Mouse (Mus musculus) adrenal gland, adult 2 months (tissue): Measurements from ENCODE around the gene Abcf1. TPM values are rescaled to one million over a fixed set of nuclear protein-coding genes. Genes with fewer than 3 reads are reported as not detected.

Experiments
- DNase-seq: peaks from one replicate; pipeline ENCODE4 v3.0.0; 2021
- microRNA-seq, 2 experiments: library from miRNA; unstranded; fragments of <30 nt; microRNA quantifications; one replicate each; pipeline ENCODE4 v1.2.0; 2021
- polyA plus RNA-seq: library from polyadenylated mRNA; depleted of rRNA; stranded (reverse); fragments of >200 nt; gene quantifications from 2 replicates; pipeline ENCODE4 v1.2.3, GENCODE M21; 2012; rRNA removed
- total RNA-seq, 2 experiments: library from RNA; stranded (reverse); gene quantifications; 2 replicates each; pipeline ENCODE4 v1.2.3; 2021

Abcf1 gene
- total and polyA plus RNA-seq, 3 experiments = 78.9 to 86.8 (median 83.5) TPM

DNA sequence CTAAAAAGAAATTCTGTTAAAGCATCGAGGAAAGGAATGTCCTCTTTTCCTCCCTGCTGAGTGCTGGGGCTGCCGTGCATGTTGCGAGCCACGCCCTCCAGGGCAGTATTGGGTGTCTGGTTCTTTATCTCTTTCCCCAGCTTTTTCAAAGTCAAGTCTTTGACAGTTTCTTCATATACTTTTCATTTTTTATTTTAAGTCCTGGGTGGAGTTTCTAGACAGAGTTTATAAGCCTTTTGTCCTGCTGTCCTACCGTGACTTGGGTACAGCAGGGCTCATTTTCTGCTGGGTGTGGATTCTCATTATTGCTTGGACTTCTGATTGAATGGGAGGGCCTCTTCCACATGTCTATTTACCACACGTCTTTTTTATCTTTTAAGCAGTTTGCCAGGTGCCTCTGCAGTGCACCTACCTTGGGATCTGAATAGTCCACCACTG is 49.7 kb downstream of the Abcf1 start:
- DNase-seq = no peak

- DNase-seq = peak; percentile 96
Observed at GRCm38 (mm10) chr17:35919060-35919715, 50.4 kb downstream of the Abcf1 start.

GRCm38 (mm10) chr17:35918276-35919059 is 51.1 kb downstream of the Abcf1 start:
- DNase-seq = peak; percentile 60

- peak; percentile 48 for DNase-seq
Observed at GRCm38 (mm10) chr17:35917463-35918251, 51.9 kb downstream of the Abcf1 start.

DNA sequence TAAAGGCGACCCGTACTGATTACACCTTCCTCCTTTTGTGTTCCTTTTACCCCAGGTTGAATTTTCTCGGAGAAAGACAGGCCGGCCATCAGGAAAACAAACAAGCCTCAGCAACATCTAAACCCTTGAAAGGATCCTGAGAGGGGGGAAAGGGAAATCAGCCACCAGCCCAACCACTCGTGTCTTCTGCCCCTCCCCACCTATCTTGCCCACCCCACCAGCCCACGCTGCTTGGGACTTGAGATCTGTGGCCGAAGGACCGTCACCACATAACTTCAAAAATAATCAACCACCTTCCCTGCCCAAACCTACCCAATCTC is 52.5 kb downstream of the Abcf1 start:
- no peak for DNase-seq

DNA sequence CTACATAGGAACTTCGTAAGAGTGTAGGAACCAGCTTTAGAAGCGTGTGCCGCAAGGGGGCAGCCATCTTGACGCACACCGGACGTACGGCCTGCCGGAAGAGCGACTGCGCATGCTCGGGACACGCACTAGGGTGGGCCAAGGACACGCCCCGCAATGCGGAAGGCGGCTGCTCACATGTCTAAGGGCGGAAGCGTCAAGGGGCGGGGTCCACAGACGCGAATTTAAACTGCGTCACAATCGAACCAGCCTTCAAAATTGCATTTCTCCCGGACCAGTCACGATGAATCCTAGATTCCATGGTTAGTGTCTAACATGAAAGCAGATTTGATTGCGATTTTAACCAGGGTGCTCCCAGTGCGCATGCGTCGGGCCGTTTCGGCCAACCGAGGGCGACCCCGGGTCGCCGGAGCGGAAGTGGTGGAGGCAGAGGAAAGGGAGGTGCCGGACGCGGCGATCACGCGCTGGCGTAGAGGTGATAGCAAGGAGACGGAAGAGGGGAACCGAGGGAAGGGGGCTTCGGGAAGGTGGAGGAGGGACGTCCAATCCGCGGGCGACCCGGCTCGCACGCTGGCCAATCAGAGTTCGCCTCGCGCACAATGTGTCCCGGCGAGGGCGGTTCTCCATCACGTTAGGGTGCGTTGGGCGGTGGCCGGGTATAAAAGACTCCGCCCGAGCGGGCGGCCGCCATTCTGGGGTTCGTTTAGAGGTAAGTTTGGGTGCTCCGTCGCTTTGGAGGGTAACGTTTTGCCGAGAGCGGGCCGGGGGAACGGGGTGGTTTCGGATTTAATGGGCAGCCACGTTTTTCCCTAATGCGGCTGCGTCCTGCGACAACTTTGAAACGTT is 53.0 kb downstream of the Abcf1 start, which contains the start of the genes Mrps18b and Ppp1r10:
Mrps18b (minus strand) TSS at position 93 of the 846 bp plus-strand sequence.
Ppp1r10 (plus strand) TSS at position 138 of the 846 bp plus-strand sequence.
- DNase-seq = peak; percentile 99

DNA sequence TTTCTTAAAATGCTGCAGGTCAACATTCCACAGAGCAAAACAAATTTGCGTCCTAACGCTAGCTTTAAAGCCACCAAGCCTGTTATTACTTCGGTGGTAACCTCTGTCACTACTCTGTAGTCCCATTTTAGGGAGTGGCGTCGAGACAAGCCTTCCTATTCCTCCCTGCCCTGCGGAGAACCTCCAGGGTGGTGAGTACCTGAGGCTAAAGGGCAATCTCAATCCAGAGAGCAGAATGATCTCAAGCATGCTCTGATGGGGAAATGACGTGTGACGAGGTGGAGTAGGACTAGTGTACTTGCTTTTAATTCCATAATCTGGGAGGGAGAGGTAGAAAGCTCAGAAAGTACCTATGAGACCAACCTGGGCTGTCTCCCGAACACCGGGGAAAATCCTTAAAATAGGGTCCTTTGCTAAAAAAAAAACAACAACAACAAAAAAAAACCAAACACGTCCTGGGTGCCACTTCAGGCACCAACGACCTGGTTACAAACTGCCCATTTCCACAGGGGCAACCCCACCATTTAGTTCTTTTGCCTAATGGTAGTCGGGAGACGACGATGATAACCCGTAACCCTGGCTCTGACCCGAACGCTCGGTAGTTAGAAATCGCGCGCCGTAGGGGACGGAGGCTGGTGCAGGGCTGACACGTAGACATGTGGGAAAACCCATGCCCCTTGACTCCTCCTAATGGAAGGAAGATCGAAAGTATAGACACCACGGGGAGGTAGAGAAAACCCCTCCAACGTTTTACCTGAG is 53.8 kb downstream of the Abcf1 start:
- peak; percentile 68 for DNase-seq

DNA sequence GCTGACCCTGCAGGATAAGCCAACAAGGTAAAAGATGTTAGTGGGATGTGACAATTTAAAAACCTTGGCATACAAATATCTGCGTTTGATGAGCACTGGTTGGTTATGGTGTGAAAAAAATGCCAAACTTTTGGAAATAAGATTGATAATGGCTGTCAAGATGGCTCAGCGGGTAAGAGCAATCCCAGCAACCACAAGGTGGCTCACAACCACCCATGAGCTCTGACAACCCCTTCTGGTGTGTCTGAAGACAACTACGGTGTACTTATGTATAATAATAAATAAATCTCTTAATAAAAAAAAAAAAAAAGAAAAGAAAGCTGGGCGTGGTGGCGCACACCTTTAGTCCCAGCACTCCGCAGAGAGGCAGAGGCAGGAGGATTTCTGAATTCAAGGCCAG is 54.6 kb downstream of the Abcf1 start:
- DNase-seq = no peak

DNA sequence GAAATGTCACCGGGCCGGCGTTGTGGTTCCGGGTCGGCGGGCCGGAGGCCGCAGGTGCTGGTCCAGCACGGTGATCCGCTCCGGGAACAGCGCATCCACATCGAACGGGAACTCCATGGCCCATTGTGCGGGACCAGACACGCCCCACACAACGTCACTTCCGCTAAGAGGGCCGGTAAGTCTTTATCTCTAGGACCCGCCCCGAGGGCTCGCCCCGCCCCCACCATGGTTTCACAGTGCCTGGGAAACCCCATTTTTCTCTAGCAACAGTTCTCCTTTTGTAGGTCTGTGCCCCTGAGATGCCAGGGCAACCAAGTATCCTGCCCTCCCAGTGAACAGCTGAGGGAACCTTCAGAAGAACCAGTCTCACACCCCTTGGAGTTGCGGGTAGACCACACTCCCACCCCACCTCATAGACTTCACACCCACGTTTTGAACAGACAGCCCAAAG is 59.6 kb downstream of the Abcf1 start, which contains the start of gene Atat1:
Atat1 (minus strand) TSS at position 157 of the 451 bp plus-strand sequence.
- peak; percentile 95 for DNase-seq

GRCm38 (mm10) chr17:35909186-35909918 is 60.2 kb downstream of the Abcf1 start:
- no peak for DNase-seq

GRCm38 (mm10) chr17:35907609-35908008 is 62.0 kb downstream of the Abcf1 start:
- DNase-seq = no peak

Small RNA genes within 50 kb of the gene (microRNA-seq; reads per million reads assigned to microRNA genes)
- gene Mir1894 (0 to 0.41 reads per million in 2 experiments), gene Mir877 (78.8 to 158 reads per million in 2 experiments)

Other genes starting within 250 kb of the Abcf1 start
- gene Ier3, start 148.1 kb downstream of the Abcf1 start, total RNA-seq = 10 to 100 TPM in 1 of 2 experiments, 1 to 10 TPM in 1; 9.6 to 13.8 TPM
- 17.1 and 17.6 TPM in 2 replicates for gene Ier3, start 148.1 kb downstream of the Abcf1 start, polyA plus RNA-seq
- 10 to 100 TPM; 59.0 to 74.4 TPM for gene Flot1, start 146.5 kb downstream of the Abcf1 start, total RNA-seq
- gene Flot1, start 146.5 kb downstream of the Abcf1 start, polyA plus RNA-seq = 61.0 and 66.2 TPM in 2 replicates
- gene Tubb5, start 131.5 kb downstream of the Abcf1 start, total RNA-seq = 100 to 1,000 TPM; 152 to 198 TPM
- gene Tubb5, start 131.5 kb downstream of the Abcf1 start, polyA plus RNA-seq = 137 and 156 TPM in 2 replicates
- 10 to 100 TPM; 15.4 to 20.8 TPM for gene Mdc1, start 128.2 kb downstream of the Abcf1 start, total RNA-seq
- 3.6 and 5.9 TPM in 2 replicates for gene Mdc1, start 128.2 kb downstream of the Abcf1 start, polyA plus RNA-seq
- gene Nrm, start 108.4 kb downstream of the Abcf1 start, total RNA-seq = 1 to 10 TPM; 3.3 to 4.8 TPM
- gene Nrm, start 108.4 kb downstream of the Abcf1 start, polyA plus RNA-seq = 9.3 and 11.7 TPM in 2 replicates
- gene Ppp1r18, start 104.2 kb downstream of the Abcf1 start, total RNA-seq = 10 to 100 TPM; 27.3 to 42.6 TPM
- 37.3 and 45.3 TPM in 2 replicates for gene Ppp1r18, start 104.2 kb downstream of the Abcf1 start, polyA plus RNA-seq
- 10 to 100 TPM; 40.5 to 46.2 TPM for gene Dhx16, start 89.9 kb downstream of the Abcf1 start, total RNA-seq
- 42.6 and 46.1 TPM in 2 replicates for gene Dhx16, start 89.9 kb downstream of the Abcf1 start, polyA plus RNA-seq
- gene 2310061I04Rik, start 72.3 kb downstream of the Abcf1 start, total RNA-seq = 10 to 100 TPM; 51.6 to 52.6 TPM
- 112 and 122 TPM in 2 replicates for gene 2310061I04Rik, start 72.3 kb downstream of the Abcf1 start, polyA plus RNA-seq
- gene Atat1, start 59.7 kb downstream of the Abcf1 start, total RNA-seq = 10 to 100 TPM; 27.4 to 40.0 TPM
- 128 and 145 TPM in 2 replicates for gene Atat1, start 59.7 kb downstream of the Abcf1 start, polyA plus RNA-seq
- 100 to 1,000 TPM; 111 to 114 TPM for gene Mrps18b, start 53.4 kb downstream of the Abcf1 start, total RNA-seq
- 91.6 and 101 TPM in 2 replicates for gene Mrps18b, start 53.4 kb downstream of the Abcf1 start, polyA plus RNA-seq
- 100 to 1,000 TPM in 1 of 2 experiments, 10 to 100 TPM in 1; 64.6 to 140 TPM for gene Ppp1r10, start 53.3 kb downstream of the Abcf1 start, total RNA-seq
- gene Ppp1r10, start 53.3 kb downstream of the Abcf1 start, polyA plus RNA-seq = 24.7 and 32.8 TPM in 2 replicates
- 10 to 100 TPM; 38.1 to 53.1 TPM for gene Gnl1, start 10.1 kb upstream of the Abcf1 start, total RNA-seq
- 26.9 and 29.6 TPM in 2 replicates for gene Gnl1, start 10.1 kb upstream of the Abcf1 start, polyA plus RNA-seq
- gene Prr3, start 10.5 kb upstream of the Abcf1 start, total RNA-seq = 10 to 100 TPM; 19.5 to 19.8 TPM
- 19.1 and 20.6 TPM in 2 replicates for gene Prr3, start 10.5 kb upstream of the Abcf1 start, polyA plus RNA-seq
- gene H2-T24, start 50.8 kb upstream of the Abcf1 start, total RNA-seq = 1 to 10 TPM; 6.6 to 8.2 TPM
- 3.6 and 3.7 TPM in 2 replicates for gene H2-T24, start 50.8 kb upstream of the Abcf1 start, polyA plus RNA-seq
- 10 to 100 TPM; 49.7 to 65.2 TPM for gene H2-T23, start 63.1 kb upstream of the Abcf1 start, total RNA-seq
- 156 and 162 TPM in 2 replicates for gene H2-T23, start 63.1 kb upstream of the Abcf1 start, polyA plus RNA-seq
- 10 to 100 TPM; 32.2 to 42.9 TPM for gene H2-T22, start 73.0 kb upstream of the Abcf1 start, total RNA-seq
- gene H2-T22, start 73.0 kb upstream of the Abcf1 start, polyA plus RNA-seq = 34.7 and 38.6 TPM in 2 replicates
- gene Gm6034, start 73.2 kb upstream of the Abcf1 start, total RNA-seq = under 1 TPM in 1 of 2 experiments, not detected in 1; 0.23 TPM
- gene Gm6034, start 73.2 kb upstream of the Abcf1 start, polyA plus RNA-seq = 0.10 and 0.50 TPM in 2 replicates
- 1 to 10 TPM; 4.4 to 8.2 TPM for gene Gm11127, start 88.6 kb upstream of the Abcf1 start, total RNA-seq
- not detected in 2 replicates for gene Gm11127, start 88.6 kb upstream of the Abcf1 start, polyA plus RNA-seq
- under 1 TPM in 1 of 2 experiments, not detected in 1; 0.41 TPM for gene Gm19684, start 151.9 kb upstream of the Abcf1 start, total RNA-seq
- gene Gm19684, start 151.9 kb upstream of the Abcf1 start, polyA plus RNA-seq = 0.33 and 0.36 TPM in 2 replicates
- not detected for gene Gm7030, start 159.7 kb upstream of the Abcf1 start, total RNA-seq
- not detected in 2 replicates for gene Gm7030, start 159.7 kb upstream of the Abcf1 start, polyA plus RNA-seq
- not detected for gene Gm8909, start 198.8 kb upstream of the Abcf1 start, total RNA-seq
- 0.19 TPM in 1 of 2 replicates, not detected in the other for gene Gm8909, start 198.8 kb upstream of the Abcf1 start, polyA plus RNA-seq
- not detected for gene H2-T3, start 220.5 kb upstream of the Abcf1 start, total RNA-seq
- not detected in 2 replicates for gene H2-T3, start 220.5 kb upstream of the Abcf1 start, polyA plus RNA-seq